Mouse (Mus musculus) limb, embryonic 15.5 days (tissue): Measurements from ENCODE around the gene Hhat. TPM values are rescaled to one million over a fixed set of nuclear protein-coding genes. Genes with fewer than 3 reads are reported as not detected.

Source experiments
- ATAC-seq: fragments of 200-750 bp; cut with Nextera tagmentation; 2 replicates; pipeline ENCODE4 v1.8.0; 2017; ENCODE audit warnings: low read depth, moderate TSS enrichment; ENCODE audit not compliant: insufficient number of reproducible peaks, low FRiP score, low TSS enrichment
- H3K27ac ChIP-seq: fragments of 300-500 bp; sonication (generic); 2 replicates; pipeline ENCODE4 v1.5.1; 2015; ENCODE audit warnings: moderate library complexity, mild to moderate bottlenecking, inconsistent platforms
- H3K27me3 ChIP-seq: fragments of 300-500 bp; sonication (generic); 2 replicates; pipeline ENCODE4 v1.6.1; 2015; ENCODE audit warnings: inconsistent platforms
- H3K36me3 ChIP-seq: fragments of 300-500 bp; sonication (generic); 2 replicates; pipeline ENCODE4 v1.6.1; 2015; ENCODE audit warnings: inconsistent platforms
- H3K4me1 ChIP-seq: fragments of 300-500 bp; sonication (generic); 2 replicates; pipeline ENCODE4 v1.6.1; 2015; ENCODE audit warnings: inconsistent platforms
- H3K4me2 ChIP-seq: fragments of 300-500 bp; sonication (generic); 2 replicates; pipeline ENCODE4 v1.6.1; 2015; ENCODE audit warnings: mild to moderate bottlenecking, inconsistent platforms
- H3K4me3 ChIP-seq: fragments of 300-500 bp; sonication (generic); 2 replicates; pipeline ENCODE4 v1.5.1; 2015; ENCODE audit warnings: mild to moderate bottlenecking, inconsistent platforms
- H3K9ac ChIP-seq: fragments of 300-500 bp; sonication (generic); 2 replicates; pipeline ENCODE4 v1.6.1; 2015; ENCODE audit warnings: inconsistent platforms
- H3K9me3 ChIP-seq: fragments of 300-500 bp; sonication (generic); 2 replicates; pipeline ENCODE4 v1.6.1; 2016; ENCODE audit warnings: inconsistent platforms
- WGBS: fragments of 180-500 bp; shearing (Covaris S2); methylation state at CpG from one replicate; pipeline ENCODE4 v1.1.7; 2015; 5-methylcytosine and 5-hydroxymethylcytosine counted together
- polyA plus RNA-seq: library from polyadenylated mRNA; unstranded; fragments of >200 nt; fragmentation: Nextera tagmentation; extraction: Ambion mirVana; gene quantifications from 2 replicates; pipeline ENCODE4 v1.2.1, GENCODE M21; 2015

The Hhat gene
- polyA plus RNA-seq, 1 experiment from 2014 or later = 11.5 TPM

DNA sequence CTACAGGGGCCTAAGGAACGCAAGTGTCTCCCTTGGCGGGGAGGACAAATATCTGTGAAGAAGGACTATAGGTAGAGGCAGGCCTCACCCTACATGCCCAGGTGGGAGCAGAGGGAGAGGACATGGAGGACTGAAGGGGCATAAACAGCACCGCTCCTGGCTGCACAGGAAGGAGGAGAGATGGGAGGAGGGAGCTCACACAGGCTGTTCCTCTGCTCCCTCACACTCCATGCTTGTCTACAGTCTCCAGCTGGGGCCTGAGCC lies 25.9 kb upstream of the Hhat start:
- peak overlapping the region; percentile 93 for H3K27ac ChIP-seq
- ATAC-seq = no peak
- no peaks in the 10 kb centered on the region for H3K27me3 ChIP-seq
- H3K4me2 ChIP-seq = no peak overlapping the region
- H3K36me3 ChIP-seq = no peaks in the 10 kb centered on the region
- 42% methylated on average over 3 of the region's 3 CpGs for WGBS
- H3K4me3 ChIP-seq = no peak overlapping the region
- no peaks in the 10 kb centered on the region for H3K9me3 ChIP-seq
- no peak overlapping the region for H3K9ac ChIP-seq
- H3K4me1 ChIP-seq = peaks cover 71% of the 10 kb centered on the region

GRCm38 (mm10) chr1:192796201-192797010 lies 25.4 kb upstream of the Hhat start:
- WGBS = 8% methylated on average over 16 of the region's 21 CpGs
- Histone ChIP-seq H3K4me2 (no peak overlapping the region), H3K4me1 (peaks cover 76% of the 10 kb centered on the region), H3K9me3 (no peaks in the 10 kb centered on the region), H3K27me3 (no peaks in the 10 kb centered on the region), H3K4me3 (no peak overlapping the region), H3K27ac (peak overlapping the region; percentile 93), H3K36me3 (no peaks in the 10 kb centered on the region), H3K9ac (no peak overlapping the region)
- no peak for ATAC-seq

DNA sequence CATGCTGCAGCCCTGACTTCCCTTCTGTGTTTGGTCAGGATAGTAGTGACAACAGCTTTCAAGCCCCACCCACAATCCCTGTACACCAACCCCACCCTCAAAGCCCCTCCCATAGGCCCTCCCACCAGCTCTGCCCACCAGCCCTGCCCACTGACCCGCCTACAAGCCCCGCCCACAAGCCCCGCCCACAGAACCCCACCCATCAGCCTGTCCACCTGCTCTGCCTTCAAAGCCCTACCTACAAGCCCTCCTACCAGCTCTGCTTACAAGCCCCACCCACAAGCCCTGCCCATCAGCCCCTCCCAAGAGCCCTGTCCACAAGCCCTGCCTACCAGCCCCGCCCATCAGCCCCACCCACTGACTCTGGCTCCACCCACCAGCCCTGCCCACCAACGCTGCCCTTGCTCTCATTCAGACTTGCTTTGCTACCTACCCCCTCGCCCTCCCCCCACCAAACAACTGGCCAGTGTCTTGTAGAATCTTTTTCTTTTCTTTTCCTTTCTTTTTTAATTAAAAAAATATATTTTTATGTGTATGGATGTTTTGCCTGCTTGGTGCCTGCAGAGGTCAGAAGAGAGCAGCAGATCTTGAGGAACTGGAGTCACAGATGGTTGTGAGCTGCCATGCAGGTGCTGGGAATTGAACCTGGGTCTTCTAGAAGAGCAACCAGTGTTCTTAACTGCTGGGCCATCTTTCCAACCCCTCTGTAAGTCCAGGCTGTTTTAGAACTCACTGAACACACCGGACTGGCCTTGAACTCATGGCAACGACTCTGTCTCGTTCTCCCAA lies 24.1 kb upstream of the Hhat start:
- H3K9ac ChIP-seq = no peak overlapping the region
- peaks cover 78% of the 10 kb centered on the region for H3K4me1 ChIP-seq
- no peak for ATAC-seq
- WGBS = 64% methylated on average over 9 of the region's 9 CpGs
- H3K4me2 ChIP-seq = no peak overlapping the region
- no peak overlapping the region for H3K4me3 ChIP-seq
- H3K36me3 ChIP-seq = no peaks in the 10 kb centered on the region
- H3K27me3 ChIP-seq = no peaks in the 10 kb centered on the region
- H3K27ac ChIP-seq = peak overlapping the region; percentile 87
- no peaks in the 10 kb centered on the region for H3K9me3 ChIP-seq

- Histone ChIP-seq H3K27ac (peak overlapping the region; percentile 84), H3K4me2 (peak overlapping the region; percentile 19), H3K9ac (no peak overlapping the region), H3K4me1 (peaks cover 78% of the 10 kb centered on the region), H3K9me3 (no peaks in the 10 kb centered on the region), H3K27me3 (no peaks in the 10 kb centered on the region), H3K36me3 (no peaks in the 10 kb centered on the region), H3K4me3 (no peak overlapping the region)
- no peak for ATAC-seq
- WGBS = 2% methylated on average over 7 of the region's 7 CpGs
Observed at GRCm38 (mm10) chr1:192791897-192792361, 20.9 kb upstream of the Hhat start.

GRCm38 (mm10) chr1:192790442-192790841 lies 19.4 kb upstream of the Hhat start:
- Histone ChIP-seq H3K9me3 (no peaks in the 10 kb centered on the region), H3K9ac (no peak overlapping the region), H3K4me1 (peaks cover 78% of the 10 kb centered on the region), H3K36me3 (no peaks in the 10 kb centered on the region), H3K4me2 (no peak overlapping the region), H3K4me3 (no peak overlapping the region), H3K27me3 (no peaks in the 10 kb centered on the region), H3K27ac (peak overlapping the region; percentile 89)
- no peak for ATAC-seq
- WGBS = 75% methylated on average over 4 of the region's 4 CpGs

DNA sequence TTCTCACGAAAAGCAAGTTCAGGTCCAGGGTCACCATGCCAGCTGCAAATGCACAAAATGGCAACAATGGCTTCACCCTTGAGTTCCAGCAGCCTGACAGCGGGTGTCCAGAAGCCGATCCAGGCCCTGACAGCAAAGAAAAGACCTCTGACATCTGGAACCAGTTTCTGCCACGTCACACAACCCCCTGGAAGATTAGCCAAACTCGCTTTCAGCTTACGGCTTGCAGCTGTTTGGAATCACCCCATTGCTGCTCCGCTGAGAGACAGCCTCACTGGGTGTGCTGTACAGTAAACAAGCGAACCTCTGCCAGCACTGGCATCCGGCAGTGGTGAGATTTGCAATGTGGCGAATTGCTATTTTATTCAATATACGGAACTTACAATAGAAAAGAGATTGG lies 18.8 kb upstream of the Hhat start:
- H3K9me3 ChIP-seq = no peaks in the 10 kb centered on the region
- H3K4me1 ChIP-seq = peaks cover 81% of the 10 kb centered on the region
- 29% methylated on average over 11 of the region's 11 CpGs for WGBS
- no peaks in the 10 kb centered on the region for H3K27me3 ChIP-seq
- H3K4me3 ChIP-seq = no peak overlapping the region
- H3K36me3 ChIP-seq = no peaks in the 10 kb centered on the region
- H3K9ac ChIP-seq = no peak overlapping the region
- H3K27ac ChIP-seq = peak overlapping the region; percentile 89
- ATAC-seq = no peak
- no peak overlapping the region for H3K4me2 ChIP-seq

- Histone ChIP-seq H3K4me3 (no peak overlapping the region), H3K27ac (peak overlapping the region; percentile 89), H3K9ac (no peak overlapping the region), H3K9me3 (no peaks in the 10 kb centered on the region), H3K36me3 (no peaks in the 10 kb centered on the region), H3K27me3 (no peaks in the 10 kb centered on the region), H3K4me2 (no peak overlapping the region), H3K4me1 (peaks cover 88% of the 10 kb centered on the region)
- ATAC-seq = peak; percentile 84
- 35% methylated on average over 10 of the region's 10 CpGs for WGBS
Observed at GRCm38 (mm10) chr1:192789111-192789522, 18.1 kb upstream of the Hhat start.

GRCm38 (mm10) chr1:192786194-192786593 lies 15.2 kb upstream of the Hhat start:
- peak overlapping the region; percentile 83 for H3K27ac ChIP-seq
- H3K36me3 ChIP-seq = no peaks in the 10 kb centered on the region
- WGBS = 71% methylated on average over 1 of the region's 1 CpGs
- no peak overlapping the region for H3K4me3 ChIP-seq
- H3K4me2 ChIP-seq = no peak overlapping the region
- ATAC-seq = no peak
- H3K9me3 ChIP-seq = no peaks in the 10 kb centered on the region
- H3K4me1 ChIP-seq = peaks cover 65% of the 10 kb centered on the region
- no peak overlapping the region for H3K9ac ChIP-seq
- H3K27me3 ChIP-seq = no peaks in the 10 kb centered on the region

- H3K36me3 ChIP-seq = no peaks in the 10 kb centered on the region
- ATAC-seq = peak; percentile 67
- H3K9me3 ChIP-seq = no peaks in the 10 kb centered on the region
- H3K4me3 ChIP-seq = no peak overlapping the region
- H3K4me2 ChIP-seq = peak overlapping the region; percentile 10; the same call in 1 of the 2 replicates
- peaks cover 61% of the 10 kb centered on the region for H3K4me1 ChIP-seq
- H3K9ac ChIP-seq = no peak overlapping the region
- H3K27ac ChIP-seq = peak overlapping the region; percentile 83
- H3K27me3 ChIP-seq = no peaks in the 10 kb centered on the region
- 36% methylated on average over 17 of the region's 17 CpGs for WGBS
Observed at GRCm38 (mm10) chr1:192785046-192785961, 14.3 kb upstream of the Hhat start.

- Histone ChIP-seq H3K36me3 (no peaks in the 10 kb centered on the region), H3K4me3 (no peak overlapping the region), H3K4me1 (peaks cover 54% of the 10 kb centered on the region), H3K9me3 (no peaks in the 10 kb centered on the region), H3K9ac (no peak overlapping the region), H3K27me3 (no peaks in the 10 kb centered on the region), H3K27ac (peak overlapping the region; percentile 83), H3K4me2 (no peak overlapping the region)
- ATAC-seq = no peak
- WGBS = 22% methylated on average over 4 of the region's 4 CpGs
Observed at GRCm38 (mm10) chr1:192784374-192784773, 13.4 kb upstream of the Hhat start.

- Histone ChIP-seq H3K27me3 (no peaks in the 10 kb centered on the region), H3K4me2 (no peak overlapping the region), H3K9ac (no peak overlapping the region), H3K36me3 (no peaks in the 10 kb centered on the region), H3K4me3 (no peak overlapping the region), H3K9me3 (no peaks in the 10 kb centered on the region), H3K27ac (no peak overlapping the region), H3K4me1 (peaks cover 38% of the 10 kb centered on the region)
- no peak for ATAC-seq
Observed at GRCm38 (mm10) chr1:192781256-192781655, 10.2 kb upstream of the Hhat start.
